Mouse (Mus musculus) cerebellum, postnatal 4 days (tissue): ENCODE measurements around the gene Atp9a.

Source experiments
- DNase-seq, 2 experiments: peaks; one replicate each; pipeline ENCODE4 v3.0.0; 2022; ENCODE audit warnings: low spot score in 2 of 2, mixed read lengths in 1 of 2

Atp9a gene

GRCm38 (mm10) chr2:168682721-168683120, 59.5 kb downstream of the Atp9a start:
- DNase-seq, result no peak

- no peak for DNase-seq
These were observed 60.7 kb downstream of the Atp9a start for GRCm38 (mm10) chr2:168681531-168681930.

- DNase-seq, result no peak
These were observed 62.6 kb downstream of the Atp9a start for GRCm38 (mm10) chr2:168679381-168680199.

GRCm38 (mm10) chr2:168678662-168679294, 63.4 kb downstream of the Atp9a start:
- DNase-seq, result peak in 1 of 2 experiments; percentile 71

GRCm38 (mm10) chr2:168677650-168678049, 64.6 kb downstream of the Atp9a start:
- DNase-seq, result peak in 1 of 2 experiments; percentile 50

GRCm38 (mm10) chr2:168671724-168672123, 70.5 kb downstream of the Atp9a start:
- no peak for DNase-seq

- DNase-seq, result no peak
These were observed 72.0 kb downstream of the Atp9a start for GRCm38 (mm10) chr2:168670241-168670640.

- DNase-seq, result no peak
These were observed 72.4 kb downstream of the Atp9a start for GRCm38 (mm10) chr2:168669762-168670161.

GRCm38 (mm10) chr2:168667745-168668144, 74.5 kb downstream of the Atp9a start:
- no peak for DNase-seq

- DNase-seq, result no peak
These were observed 76.5 kb downstream of the Atp9a start for GRCm38 (mm10) chr2:168665680-168666079.

- DNase-seq, result no peak
These were observed 78.5 kb downstream of the Atp9a start for GRCm38 (mm10) chr2:168663716-168664115.

- no peak for DNase-seq
These were observed 79.0 kb downstream of the Atp9a start for GRCm38 (mm10) chr2:168663216-168663615.

GRCm38 (mm10) chr2:168661802-168662201, 80.4 kb downstream of the Atp9a start:
- no peak for DNase-seq

- DNase-seq, result no peak
These were observed 81.9 kb downstream of the Atp9a start for GRCm38 (mm10) chr2:168660344-168660743.

GRCm38 (mm10) chr2:168658551-168658950, 83.7 kb downstream of the Atp9a start:
- no peak for DNase-seq

- DNase-seq, result no peak
These were observed 85.5 kb downstream of the Atp9a start for GRCm38 (mm10) chr2:168656569-168657308.

GRCm38 (mm10) chr2:168654983-168655669, 87.1 kb downstream of the Atp9a start:
- no peak for DNase-seq

- no peak for DNase-seq
These were observed 87.7 kb downstream of the Atp9a start for GRCm38 (mm10) chr2:168654482-168654881.

- no peak for DNase-seq
These were observed 90.5 kb downstream of the Atp9a start for GRCm38 (mm10) chr2:168651757-168652156.

GRCm38 (mm10) chr2:168648171-168648570, 94.0 kb downstream of the Atp9a start:
- DNase-seq, result no peak

GRCm38 (mm10) chr2:168644855-168645254, 97.4 kb downstream of the Atp9a start:
- DNase-seq, result no peak
